Mouse (Mus musculus) layer of hippocampus, adult 9-11 months (tissue): ENCODE data around the gene Rcvrn.
A peak's percentile ranks its signal among the peaks of the same experiment; 100 is the strongest.

Source experiments
- DNase-seq: peaks from one replicate; pipeline ENCODE4 v3.0.0; 2022

Gene Rcvrn

DNA sequence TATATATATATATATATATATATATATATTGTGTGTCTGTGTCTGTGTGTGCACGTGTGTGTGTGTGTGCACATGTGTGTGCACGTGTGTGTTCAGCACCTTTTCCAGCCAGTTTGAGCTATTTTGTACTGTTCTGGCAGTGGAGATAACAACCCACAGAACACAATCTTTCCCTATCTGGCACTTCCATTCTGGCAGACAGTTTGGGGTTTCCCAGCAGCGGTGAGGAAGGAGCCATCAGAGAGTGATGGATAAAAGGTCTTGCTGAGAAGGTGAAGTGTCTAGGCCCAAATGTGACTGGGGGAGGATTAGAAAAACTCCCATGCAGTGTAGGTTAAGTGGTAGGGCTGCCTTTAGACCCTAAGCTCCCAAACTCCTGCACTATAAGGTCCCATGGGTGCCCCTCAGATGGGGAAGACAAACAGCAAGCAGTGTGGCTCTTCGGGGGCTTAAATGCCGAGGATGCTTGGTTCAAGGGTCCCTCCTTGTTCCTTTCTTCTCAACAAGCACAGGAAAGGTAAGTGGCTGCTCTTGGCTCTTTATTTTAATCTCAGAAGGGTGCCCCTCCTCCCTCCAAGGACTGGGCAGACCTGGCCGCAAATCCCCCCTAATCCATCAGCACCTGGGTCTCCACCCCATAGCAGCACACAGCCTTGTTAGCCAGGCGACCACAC is at the start of gene Rcvrn:
Gene Rcvrn, plus strand, starts transcription at position 624 of the 674 bp plus-strand sequence.
- DNase-seq, result no peak

DNA sequence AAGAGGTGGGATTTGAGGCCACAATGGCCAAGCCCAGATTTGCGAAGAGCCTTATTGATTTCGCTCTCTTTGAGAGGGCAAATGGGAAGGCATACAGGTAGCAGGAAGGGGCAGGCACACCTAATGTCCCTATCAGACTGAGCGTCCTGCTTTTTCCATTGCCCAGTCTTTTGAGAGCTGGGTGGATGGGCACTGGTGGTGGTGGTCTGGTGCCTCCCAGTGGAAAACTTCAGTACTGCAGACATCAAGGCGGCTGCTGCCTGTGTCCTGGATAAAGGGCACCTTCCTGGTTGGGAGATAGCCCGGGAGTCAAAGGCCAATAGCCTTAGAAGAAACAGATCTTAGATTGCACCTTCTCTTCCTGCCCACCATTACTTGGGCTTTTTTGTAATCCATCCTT is 47.4 kb upstream of the Rcvrn start:
- DNase-seq, result peak; percentile 66

DNA sequence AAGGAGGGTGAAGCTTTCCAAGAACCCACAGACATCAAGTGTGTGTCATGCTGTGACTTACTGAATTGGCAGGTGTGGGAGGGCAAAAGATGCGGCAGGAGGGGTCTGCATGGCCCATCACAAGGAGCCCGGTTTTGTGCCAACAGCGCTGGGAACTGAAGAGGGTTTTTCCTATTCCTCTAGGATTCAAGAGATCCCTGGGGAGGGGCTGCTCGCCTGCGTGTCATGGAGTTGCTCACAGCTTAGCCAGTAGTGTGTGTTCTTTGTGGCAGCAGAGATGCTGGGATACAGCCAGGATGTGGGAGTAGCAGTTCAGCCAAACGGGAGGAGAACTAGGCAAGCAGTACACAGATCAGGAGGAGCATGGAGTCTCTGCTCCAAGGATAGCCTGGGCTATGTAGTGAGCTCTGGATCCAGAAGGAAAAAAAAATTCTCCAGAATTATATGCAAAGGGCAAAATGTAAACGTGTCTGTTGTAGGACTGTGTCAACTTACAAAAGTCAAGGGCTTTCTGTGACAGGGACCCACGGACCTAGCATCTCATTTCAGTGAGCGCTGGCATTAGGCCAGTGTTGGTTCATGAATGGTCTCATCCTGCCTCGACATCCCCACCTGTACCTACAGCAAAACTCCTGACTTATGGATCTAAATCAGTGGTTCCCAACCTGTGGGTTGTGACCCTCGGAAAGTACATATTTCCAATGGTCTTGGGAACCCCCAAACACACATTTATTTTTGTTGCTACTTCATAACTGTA is 46.3 kb upstream of the Rcvrn start:
- peak; percentile 87 for DNase-seq

DNA sequence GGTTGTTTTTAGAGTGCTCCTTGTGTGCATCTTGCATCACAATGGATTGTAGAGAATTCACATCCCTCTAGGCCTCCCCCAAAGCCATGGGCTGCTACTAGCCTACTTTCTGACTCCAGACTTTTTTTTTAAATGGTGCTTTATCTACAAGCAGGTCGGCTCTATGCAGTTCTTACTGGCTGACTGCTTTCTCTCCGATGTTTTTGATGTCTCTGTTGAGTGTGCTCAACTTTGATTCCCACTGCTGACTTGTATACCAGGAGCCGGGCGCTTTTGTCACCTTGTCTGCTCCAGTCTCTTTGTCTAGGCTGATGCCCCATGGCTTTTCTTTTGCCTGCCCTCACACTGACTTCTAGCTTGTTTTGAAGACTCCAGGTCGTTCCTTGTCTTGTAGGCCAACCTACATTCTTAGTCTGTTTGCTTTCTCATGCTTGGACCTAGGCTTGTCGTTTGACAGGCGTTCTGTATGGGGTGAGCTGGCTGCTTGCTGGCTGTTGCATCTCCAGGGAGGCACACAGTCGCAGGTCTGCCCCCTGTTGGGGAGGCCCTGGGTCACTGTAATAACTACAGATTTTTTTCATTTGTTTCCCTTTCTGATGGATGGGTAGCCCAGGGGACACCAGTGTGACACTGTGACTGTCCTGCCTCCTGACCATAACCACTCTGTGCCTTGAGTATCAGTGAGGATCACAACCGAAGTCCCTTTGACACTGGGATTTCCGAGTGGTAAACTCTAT is 45.0 kb upstream of the Rcvrn start:
- DNase-seq, result no peak

DNA sequence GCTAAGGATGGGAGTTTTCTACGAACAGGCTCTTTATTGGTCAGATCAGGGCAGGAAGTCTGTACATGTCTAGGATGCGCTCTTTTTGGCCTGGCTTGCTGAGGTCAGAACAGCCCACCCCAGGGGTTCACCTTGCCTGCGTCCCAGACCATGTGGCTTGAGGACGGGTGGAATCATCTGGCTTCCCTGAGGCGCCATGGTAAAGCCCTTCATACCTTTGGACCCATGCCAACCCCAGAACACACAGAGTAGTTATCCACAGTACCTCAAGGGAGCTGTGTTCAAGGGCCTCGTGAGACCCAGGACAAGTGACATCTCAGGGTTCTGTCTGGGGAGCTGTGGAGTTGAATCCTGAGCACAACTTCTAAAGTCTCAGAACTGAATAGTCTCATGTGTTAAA is 43.4 kb upstream of the Rcvrn start:
- no peak for DNase-seq

DNA sequence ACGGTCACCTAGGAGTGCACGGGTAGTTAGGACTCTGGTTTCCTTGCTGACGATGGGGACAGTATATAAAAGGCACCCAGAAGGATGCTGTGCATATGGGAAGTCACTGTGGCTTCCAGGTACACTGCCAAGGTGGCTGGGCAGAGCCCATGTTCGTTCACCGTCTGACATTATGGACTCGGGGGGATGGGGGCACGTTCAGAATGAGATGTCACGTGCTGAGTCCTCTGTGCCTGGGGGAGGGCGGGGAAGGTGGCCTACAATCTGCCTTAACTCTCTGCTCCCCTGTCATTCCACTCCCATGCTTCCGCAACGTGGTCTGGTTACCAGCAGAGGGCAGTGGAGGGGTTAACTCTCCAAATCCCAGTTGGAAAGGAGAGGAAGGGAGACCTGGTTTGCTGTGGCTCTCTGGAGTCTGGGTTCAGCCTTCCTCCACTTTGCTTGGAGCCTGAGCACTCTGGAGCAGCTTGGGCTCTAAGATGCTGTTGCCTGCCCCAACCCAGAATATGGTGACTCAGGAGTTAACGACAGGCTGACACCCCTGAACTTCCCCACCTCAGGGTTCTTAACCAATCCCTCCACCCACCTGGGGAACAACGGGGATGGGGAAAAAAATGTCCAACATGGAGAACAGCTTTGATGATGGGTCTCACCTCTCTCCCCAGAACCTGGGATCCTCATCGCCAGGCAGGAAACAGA is 42.8 kb upstream of the Rcvrn start:
- DNase-seq, result no peak

DNA sequence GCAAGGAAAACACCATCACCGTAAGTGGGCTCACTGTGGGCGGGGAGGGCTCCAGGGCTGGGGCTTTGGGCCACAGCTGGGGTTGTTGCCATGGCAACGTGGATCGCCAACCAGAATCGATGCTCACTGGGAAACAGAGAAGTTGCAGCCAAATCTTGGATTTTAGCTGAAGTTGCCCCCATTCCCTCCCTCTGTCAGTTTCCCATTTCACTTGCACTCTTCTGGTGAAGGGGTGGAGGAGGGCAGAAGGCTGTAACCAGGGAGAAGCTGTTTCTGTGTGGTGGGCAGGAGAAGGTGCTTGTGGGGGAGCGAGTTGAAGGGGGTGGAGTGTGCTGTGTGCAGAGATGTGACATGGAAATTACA is 42.3 kb upstream of the Rcvrn start:
- no peak for DNase-seq

DNA sequence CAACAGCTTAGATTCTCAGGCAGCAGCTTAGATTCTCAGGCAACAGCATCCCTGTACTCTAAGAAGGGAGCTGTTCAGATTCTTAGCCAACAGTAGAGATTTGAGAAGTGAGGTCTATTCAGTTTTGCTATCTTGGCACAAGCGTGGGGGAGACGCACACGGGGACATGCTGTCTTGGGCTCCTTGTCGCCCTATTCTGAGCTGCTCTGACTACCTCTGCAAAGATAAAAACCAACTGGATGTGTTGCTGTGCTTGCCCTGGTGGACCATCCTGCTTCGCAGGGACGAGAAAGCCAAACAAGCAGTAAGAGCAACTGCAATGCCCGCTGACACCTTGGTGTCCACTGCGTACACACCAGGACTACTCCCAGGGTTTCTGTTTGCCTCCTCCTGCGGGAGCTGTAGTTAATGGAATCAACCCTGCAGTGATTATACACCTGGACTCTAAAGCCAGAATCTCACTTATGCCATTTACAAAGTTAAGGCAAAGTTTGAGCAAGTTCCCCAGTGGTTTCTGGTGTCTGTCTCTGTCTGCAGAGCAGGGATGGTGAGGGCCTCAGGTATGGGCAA is 41.5 kb upstream of the Rcvrn start:
- no peak for DNase-seq

DNA sequence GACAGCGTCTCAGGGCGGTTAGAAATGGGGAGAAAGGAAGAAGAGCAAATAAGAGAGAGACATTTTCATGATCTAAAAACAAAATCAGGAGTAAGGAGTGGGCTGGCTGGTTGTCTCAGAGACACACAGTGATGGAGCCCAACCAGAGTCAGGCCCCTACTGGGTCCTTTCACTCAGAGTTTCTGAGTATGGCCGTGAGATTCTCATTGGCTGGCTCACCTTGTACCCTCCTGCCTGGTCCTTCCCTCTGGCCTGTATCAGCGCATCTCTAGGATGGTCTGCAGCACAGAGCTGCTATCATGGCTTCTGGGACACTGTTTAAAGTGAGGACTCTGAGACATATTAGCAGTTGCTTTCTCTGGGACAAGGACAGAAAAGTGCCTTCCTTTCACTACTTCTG is 40.6 kb upstream of the Rcvrn start:
- no peak for DNase-seq

DNA sequence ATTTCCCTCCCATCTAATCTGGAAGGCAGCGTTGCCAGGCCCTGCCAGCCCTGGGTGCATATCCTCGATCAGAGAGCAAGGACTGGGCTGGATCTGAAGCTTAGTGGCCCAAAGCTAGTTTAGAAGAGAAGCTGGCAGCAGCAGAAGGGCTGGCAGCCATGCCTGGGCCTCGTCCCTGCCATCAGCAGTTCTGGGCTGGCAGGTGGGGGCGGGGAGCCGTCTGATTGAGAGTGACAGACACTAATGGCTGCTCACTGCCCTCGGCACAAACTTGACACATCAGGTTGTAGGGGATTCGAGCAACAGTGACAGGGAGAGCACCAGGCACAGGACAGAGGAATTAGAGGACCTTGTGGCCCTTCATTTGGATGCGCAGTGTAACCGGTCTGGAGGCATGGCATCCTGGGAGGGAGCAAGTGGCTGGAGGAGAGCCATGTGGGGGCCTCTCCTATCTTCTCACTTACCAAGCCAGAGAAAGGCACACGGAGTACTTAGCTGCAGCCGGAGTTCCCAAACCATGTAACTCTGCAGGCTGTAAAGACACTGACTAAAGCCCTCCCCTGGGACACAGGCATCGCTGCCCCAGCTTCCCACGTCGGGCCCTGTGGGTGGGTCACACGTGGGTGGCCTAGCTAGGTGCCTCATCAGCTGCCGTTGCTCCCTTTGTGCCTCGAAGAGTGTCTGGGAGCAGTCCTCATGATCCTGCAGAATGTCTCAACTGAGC is 39.7 kb upstream of the Rcvrn start:
- peak; percentile 69 for DNase-seq

DNA sequence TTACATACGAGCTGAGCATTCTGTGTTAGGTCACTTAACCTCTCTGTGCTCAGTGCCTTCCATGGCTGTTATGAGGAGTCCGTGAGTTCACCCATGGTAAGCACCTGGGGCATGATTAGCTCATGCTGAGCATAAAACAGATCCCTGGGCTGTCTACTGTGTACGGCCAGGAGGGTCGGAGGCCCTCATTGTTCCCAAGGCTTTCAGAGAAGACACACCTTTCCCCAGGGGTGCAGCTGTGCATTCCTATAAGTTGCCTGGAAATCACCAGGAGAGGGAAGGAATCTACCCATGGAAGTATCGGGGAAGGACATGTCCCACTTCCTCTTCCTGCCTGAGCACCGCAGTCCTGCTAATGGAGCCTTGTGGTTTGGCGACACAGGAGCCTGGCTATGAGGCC is 38.8 kb upstream of the Rcvrn start:
- DNase-seq, result no peak

DNA sequence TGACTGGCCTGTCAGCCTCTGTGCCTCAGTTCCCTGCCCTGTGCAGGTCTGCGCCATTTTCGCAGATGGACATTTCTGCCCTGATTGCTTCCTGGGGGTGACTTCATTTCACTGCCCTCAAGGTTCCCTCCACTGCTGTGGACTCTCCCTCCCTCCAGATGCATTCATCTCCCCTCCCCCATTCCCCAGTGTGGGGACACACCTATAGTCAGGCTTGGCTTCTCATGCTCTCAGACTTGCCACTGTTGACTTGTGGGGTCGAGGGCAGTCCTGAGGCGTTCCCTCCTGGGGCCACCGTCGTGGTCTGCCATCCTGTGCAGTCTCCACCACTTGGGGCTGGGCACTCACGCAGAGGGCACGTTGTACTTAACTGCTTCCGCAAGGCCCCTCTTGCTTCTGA is 38.3 kb upstream of the Rcvrn start:
- no peak for DNase-seq

DNA sequence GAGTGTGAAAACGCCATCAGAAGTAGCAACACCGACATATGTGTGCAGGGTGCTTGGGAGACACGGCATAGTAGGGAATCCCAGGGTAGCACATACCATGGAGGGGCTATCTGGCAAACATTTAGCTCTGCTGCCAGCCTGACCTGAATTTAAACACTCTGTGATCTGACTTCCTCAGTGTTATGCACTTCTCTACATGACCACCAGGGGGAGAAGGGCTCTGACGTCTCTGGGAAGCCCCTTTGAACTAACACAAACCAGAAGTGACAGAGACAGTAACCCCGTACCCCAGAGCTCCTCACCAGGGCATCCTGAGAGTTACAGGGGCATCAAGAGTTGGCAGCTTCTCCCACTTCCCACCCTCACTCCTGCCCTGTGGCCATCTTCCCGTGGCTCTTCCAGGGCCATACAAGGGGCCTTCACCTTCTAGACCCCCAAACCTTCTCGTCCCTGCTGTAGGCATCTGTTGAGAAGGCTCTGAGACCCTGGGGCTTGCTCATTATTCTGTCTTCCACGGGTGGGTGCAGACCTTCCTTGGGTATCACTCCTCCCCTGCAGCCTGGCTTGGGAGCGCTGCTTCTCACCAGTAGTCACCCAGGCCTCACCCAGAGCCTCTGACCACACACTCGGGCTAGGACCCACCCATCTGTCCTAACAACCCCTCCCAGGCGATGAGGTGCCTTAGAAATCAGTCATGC is 37.3 kb upstream of the Rcvrn start:
- DNase-seq, result no peak

DNA sequence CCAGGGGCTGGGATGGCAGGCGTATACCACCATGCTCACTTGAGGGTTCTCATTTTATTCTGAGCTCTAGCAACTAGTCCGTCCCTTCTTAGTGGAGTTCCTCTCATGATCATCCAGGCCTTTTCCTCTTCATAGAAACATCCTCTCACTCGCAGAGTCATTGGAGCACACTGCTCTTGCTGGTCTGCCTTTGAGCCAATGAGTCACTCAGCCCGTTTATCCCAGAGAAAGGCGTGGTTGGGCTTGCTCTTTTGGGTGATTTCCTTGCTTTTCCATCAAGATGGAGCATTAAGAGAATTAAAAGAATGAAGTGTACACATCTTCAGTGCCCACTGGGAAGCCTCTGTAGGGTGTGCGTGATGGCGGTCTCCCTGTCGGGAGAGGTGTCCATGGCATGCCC is 33.7 kb upstream of the Rcvrn start:
- no peak for DNase-seq

DNA sequence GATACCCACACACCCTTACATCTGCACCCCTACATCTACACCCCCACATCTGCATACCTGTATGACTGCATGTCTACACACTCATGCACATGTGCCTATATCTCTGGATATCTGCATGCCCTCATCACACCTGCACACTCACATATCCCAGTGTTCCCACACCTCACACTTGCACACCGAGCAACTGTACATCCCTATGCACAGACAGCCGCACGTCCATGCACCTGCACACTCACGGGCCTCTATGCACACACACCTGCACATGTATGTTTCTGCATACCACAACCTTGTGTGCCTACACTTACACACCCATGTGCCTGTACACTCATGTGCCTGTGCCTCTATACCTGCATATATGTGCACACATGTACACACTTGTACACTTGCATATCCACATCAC is 31.7 kb upstream of the Rcvrn start:
- DNase-seq, result no peak

DNA sequence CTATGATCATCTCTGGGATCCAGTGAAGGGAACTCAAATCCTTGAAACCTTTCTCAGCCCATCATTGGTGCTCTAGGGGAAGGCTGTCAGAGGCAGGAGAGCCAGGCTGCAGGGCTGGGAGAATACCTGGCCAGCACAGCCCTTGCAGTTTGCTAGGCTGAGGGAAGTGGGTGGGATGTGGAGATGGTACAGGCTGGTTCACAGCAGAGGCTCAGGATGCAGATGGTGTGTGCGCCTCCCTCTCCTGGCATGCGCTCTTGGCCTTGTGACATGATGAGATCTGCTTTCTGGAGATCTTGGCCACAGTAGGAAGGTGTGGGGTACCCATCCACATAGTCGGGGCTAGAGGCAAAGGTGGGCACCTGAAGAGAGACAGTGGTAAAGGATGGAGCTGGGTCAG is 30.9 kb upstream of the Rcvrn start:
- DNase-seq, result peak; percentile 86

DNA sequence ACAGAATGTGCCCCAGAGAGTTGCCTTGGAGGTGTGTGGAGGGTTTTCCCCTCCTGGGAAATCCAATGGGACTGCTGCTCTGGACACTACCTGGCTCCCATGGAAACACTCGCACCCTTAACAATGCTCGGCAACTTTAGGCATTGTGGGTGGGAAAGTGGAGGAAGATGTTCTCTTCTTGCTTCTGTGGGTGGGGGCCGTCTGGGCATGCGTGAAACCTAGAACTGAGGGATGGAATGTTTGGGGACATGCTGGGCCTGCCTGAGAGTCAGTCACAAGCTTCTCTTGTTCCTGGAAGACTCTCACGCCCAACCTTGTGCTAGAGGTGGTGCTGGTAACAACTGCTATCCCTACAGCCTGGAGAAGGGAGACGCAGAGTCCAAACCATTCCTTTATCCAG is 30.2 kb upstream of the Rcvrn start:
- DNase-seq, result peak; percentile 48

DNA sequence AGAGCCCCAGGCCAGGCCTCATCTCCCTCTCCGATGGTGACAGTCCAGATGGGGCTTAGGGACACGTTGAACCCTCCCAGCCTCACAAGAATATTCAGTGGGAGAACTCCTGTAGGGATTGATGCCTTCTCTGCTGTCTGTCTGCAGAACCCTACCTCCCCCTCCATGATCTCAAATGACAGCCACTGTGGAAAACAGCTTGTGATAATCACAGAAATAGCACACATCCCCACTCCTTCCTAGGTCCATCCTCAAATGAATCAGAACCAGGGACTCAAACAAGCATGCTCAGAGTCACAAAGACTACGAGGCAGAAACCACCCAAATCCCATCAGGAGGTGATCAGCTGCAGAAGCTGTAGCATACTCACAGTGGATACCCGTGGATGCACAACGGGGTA is 29.0 kb upstream of the Rcvrn start:
- no peak for DNase-seq

DNA sequence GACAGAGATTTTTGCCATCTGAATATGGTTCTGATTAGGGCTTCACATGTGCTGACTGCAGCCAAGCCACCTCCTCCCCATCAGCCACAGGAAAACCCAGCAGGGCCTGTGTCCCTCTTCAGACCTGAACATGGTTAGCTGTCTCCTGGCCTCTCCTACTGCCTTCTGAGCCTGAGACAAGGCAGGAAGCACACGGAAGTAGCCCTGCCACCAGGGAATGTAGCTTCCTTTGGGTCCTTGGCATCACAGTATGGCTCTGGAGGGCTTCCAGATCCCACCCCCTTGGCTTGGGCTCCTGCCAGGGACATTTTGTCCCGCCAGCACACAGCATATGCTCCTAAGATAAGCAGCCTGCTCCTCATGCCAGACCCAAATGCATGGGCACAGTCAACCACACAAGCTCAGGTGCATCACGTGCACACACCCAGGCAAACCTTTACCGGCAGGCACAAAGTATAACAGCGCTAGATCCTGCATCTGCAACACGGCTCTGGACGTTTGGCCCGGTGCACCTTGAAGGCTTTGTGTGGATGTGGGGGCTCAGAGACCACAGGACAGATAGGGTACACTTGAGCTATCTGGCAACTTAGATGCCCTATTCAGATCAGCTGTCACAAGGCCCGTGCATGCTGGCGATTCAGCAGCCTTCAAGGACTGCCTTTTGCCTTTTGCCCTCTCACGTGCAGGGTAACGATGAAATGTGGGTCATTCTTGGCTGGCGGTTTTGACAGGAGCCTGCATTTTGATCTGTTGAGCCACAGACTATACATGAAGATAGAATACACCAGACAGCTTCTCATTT is 27.4 kb upstream of the Rcvrn start:
- DNase-seq, result peak; percentile 80

DNA sequence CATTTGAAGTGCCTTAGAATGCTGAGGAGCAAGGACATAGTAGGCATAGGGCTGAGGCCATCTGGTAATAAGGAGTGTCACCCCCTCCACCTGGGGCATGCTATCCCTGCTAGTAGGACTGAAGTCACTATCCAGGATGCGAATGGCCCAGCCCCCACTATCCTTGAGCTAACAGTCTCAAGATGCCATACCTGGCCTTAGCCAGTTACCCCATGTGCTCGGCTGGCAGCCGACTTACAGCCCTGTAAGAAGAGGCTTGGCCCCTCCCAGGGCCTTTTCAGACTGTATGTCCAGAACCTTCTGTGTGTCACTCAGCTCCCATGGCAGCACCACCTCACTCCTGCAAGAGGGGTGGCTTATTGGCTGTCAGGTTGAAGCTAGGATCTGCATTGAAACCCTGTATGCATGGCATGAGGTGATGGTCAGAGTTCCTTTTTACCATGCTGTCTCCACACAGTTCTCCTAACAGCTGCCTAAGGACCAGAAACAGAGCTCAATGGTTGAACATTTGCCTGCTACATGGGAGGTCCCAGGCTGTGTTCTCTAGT is 26.6 kb upstream of the Rcvrn start:
- no peak for DNase-seq

DNA sequence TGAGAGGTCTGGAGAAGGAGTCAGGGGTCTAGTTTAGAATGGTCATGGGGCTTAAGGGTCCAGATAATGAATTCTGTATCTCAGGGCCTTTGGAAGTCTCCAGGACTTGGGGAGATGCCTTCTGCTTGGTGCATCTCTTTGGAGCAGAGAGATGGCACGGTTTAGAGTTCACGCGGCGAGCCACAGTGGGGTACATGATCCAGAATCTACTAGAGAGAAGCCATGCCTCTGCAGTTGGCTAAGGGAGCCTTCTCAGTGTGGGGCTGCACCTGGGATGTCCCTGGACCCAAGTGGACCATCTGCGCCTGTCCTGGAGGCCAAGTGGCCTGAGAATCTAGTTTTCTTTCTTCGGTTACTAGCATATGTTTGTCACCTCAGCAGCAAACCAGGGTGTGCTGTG is 25.1 kb upstream of the Rcvrn start:
- DNase-seq, result no peak
